Mouse (Mus musculus): Measurements from ENCODE around the gene Tas2r108.

The Tas2r108 gene

GRCm38 (mm10) chr6:40493229-40493628 is at the start of gene Tas2r108:
TSS of gene Tas2r108 (plus strand) at chr6:40493529.
- in situ Hi-C loops (cut with MboI; ENCODE audit: low pct_unique_long_range_greater_than_20kb in 1 of 2, low sequenced_read_pairs in 2 of 2, unreplicated experiment in 1 of 2), result loop anchor here in 1 of 2 experiments (25.0 kb wide), 1 partner anchor 194 kb away; no protein-coding TSS in a partner anchor

GRCm38 (mm10) chr6:40448626-40449025 is 44.7 kb upstream of the Tas2r108 start:
- in situ Hi-C loops (cut with MboI; ENCODE audit: low pct_unique_long_range_greater_than_20kb in 1 of 2, low sequenced_read_pairs in 2 of 2, unreplicated experiment in 1 of 2), result no loop called here

GRCm38 (mm10) chr6:40454436-40455041 is 38.8 kb upstream of the Tas2r108 start:
- in situ Hi-C loops (cut with MboI; ENCODE audit: low pct_unique_long_range_greater_than_20kb in 1 of 2, low sequenced_read_pairs in 2 of 2, unreplicated experiment in 1 of 2), result no loop called here

DNA sequence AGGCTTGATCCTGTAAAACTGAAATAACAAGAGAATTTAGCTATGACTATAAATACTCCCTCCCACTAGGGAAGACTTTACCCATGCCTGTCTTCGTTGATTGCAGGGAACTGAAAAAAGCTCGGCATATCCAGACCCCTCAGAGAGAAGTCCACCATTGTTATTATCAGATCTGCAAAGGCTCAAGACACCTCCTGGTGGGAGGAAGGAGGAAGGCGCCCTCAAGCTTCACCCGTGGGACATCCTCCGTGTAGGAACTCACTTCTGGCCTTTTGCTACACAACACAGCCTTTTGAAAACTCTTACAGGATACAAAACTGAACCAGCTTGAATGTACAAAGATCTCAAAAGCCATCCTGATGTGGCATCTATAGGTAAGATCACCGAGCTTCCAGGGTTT is 27.6 kb upstream of the Tas2r108 start:
- in situ Hi-C loops (cut with MboI; ENCODE audit: low pct_unique_long_range_greater_than_20kb in 1 of 2, low sequenced_read_pairs in 2 of 2, unreplicated experiment in 1 of 2), result no loop called here

- in situ Hi-C loops (cut with MboI; ENCODE audit: low pct_unique_long_range_greater_than_20kb in 1 of 2, low sequenced_read_pairs in 2 of 2, unreplicated experiment in 1 of 2), result no loop called here
These were observed 22.2 kb upstream of the Tas2r108 start, which contains the start of gene Ssbp1 for GRCm38 (mm10) chr6:40470916-40471719. TSS of gene Ssbp1 (plus strand) at chr6:40471352.

DNA sequence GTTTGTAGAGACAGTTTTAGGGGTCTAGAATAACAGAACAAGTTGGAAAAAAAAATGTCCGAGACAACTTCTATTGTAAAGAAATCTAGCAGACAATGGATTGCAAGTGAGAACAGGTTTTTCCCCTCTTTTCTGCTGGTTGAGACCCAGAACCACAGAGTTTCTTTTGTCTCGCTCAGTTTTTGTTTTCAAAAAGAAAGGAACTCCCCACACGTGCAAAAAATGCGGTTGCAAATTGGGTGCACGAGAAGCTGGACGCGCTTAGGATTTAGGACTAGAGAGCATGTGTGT is 21.7 kb upstream of the Tas2r108 start:
- in situ Hi-C loops (cut with MboI; ENCODE audit: low pct_unique_long_range_greater_than_20kb in 1 of 2, low sequenced_read_pairs in 2 of 2, unreplicated experiment in 1 of 2), result no loop called here

DNA sequence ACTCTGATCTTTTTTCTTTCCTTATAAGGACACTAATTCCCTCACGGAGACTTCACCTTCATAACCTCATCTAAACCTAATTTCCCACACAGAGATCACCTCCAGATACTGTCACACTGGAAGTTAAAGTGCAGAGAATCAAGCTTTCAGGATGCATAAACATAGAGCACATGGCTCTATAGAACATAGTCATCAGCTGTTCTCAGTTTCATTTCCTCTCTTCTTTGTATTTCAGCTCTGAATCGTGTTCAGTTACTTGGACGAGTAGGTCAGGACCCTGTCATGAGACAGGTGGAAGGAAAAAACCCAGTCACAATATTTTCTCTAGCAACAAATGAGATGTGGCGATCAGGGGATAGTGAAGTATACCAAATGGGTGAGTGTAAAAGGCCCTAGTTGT is 17.2 kb upstream of the Tas2r108 start:
- in situ Hi-C loops (cut with MboI; ENCODE audit: low pct_unique_long_range_greater_than_20kb in 1 of 2, low sequenced_read_pairs in 2 of 2, unreplicated experiment in 1 of 2), result loop anchor here in 1 of 2 experiments (25.0 kb wide), 1 partner anchor 211 kb away; no protein-coding TSS in a partner anchor

DNA sequence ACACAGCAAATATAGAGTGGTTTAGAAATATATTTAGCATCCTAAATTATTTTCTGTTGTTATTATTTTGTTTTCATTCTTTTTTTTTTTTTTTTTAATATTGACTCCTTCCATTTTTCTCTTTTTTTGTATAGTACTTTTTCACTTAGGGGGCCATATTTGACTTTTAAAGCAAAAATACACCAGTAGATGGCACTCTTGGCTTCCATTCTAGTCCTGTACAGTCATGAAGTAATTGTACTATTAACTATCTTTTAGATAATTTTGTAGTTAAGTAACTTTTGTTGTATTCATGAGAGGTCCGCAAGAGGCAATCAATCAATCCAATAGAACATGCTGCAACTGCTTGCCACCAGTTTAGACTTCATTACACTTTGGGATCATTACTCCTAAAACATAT is 13.6 kb upstream of the Tas2r108 start:
- in situ Hi-C loops (cut with MboI; ENCODE audit: low pct_unique_long_range_greater_than_20kb in 1 of 2, low sequenced_read_pairs in 2 of 2, unreplicated experiment in 1 of 2), result loop anchor here in 1 of 2 experiments (25.0 kb wide), 1 partner anchor 208 kb away; no protein-coding TSS in a partner anchor

- in situ Hi-C loops (cut with MboI; ENCODE audit: low pct_unique_long_range_greater_than_20kb in 1 of 2, low sequenced_read_pairs in 2 of 2, unreplicated experiment in 1 of 2), result loop anchor here in 1 of 2 experiments (25.0 kb wide), 1 partner anchor 205 kb away; no protein-coding TSS in a partner anchor
These were observed 11.0 kb upstream of the Tas2r108 start for GRCm38 (mm10) chr6:40482318-40482717.

GRCm38 (mm10) chr6:40490933-40491332 is 2.4 kb upstream of the Tas2r108 start, which contains the start of gene Tas2r137:
TSS of gene Tas2r137 (plus strand) at chr6:40491233.
- in situ Hi-C loops (cut with MboI; ENCODE audit: low pct_unique_long_range_greater_than_20kb in 1 of 2, low sequenced_read_pairs in 2 of 2, unreplicated experiment in 1 of 2), result loop anchor here in 1 of 2 experiments (25.0 kb wide), 1 partner anchor 196 kb away; no protein-coding TSS in a partner anchor

GRCm38 (mm10) chr6:40519408-40519807 is 26.1 kb downstream of the Tas2r108 start, which contains the start of gene Prss37:
TSS of gene Prss37 (minus strand) at chr6:40519508.
- in situ Hi-C loops (cut with MboI; ENCODE audit: low pct_unique_long_range_greater_than_20kb in 1 of 2, low sequenced_read_pairs in 2 of 2, unreplicated experiment in 1 of 2), result no loop called here
